Mouse (Mus musculus) left cerebral cortex, postnatal 4 days (tissue): ENCODE measurements around the gene Ntrk2. TPM values are rescaled to one million over a fixed set of nuclear protein-coding genes. Genes with fewer than 3 reads are reported as not detected.
"Not testable (repeated sequence)": the region's sequence is repeated elsewhere in the genome, so short reads cannot be mapped to it uniquely, and the experiment has no call there.

Experiments used
- DNase-seq: peaks from one replicate; pipeline ENCODE4 v3.0.0-alpha.2; 2022
- intact Hi-C: fragments of 180-260 bp; cut with DNase I; formaldehyde crosslinking; loops from one replicate; pipeline ENCODE4 v1.15.1; 2025
- total RNA-seq, 2 experiments: library from RNA; stranded (reverse); gene quantifications; 2 replicates each; pipeline ENCODE4 v1.2.3; 2021

Ntrk2 gene
- total RNA-seq, 2 experiments from 2014 or later = 288 to 312 TPM

- intact Hi-C loops = no loop called here
- DNase-seq = peak; percentile 89
These were observed 286.4 kb downstream of the Ntrk2 start for GRCm38 (mm10) chr13:59092858-59093154.

- intact Hi-C loops = no loop called here
- DNase-seq = no peak
These were observed 288.4 kb downstream of the Ntrk2 start for GRCm38 (mm10) chr13:59094722-59095121.

GRCm38 (mm10) chr13:59095811-59096391 lies 289.5 kb downstream of the Ntrk2 start:
- intact Hi-C loops = no loop called here
- no peak for DNase-seq

- intact Hi-C loops = no loop called here
- peak; percentile 25 for DNase-seq
These were observed 293.7 kb downstream of the Ntrk2 start for GRCm38 (mm10) chr13:59100086-59100485.

- intact Hi-C loops, DNase-seq: not testable (repeated sequence)
These were observed 301.4 kb downstream of the Ntrk2 start for GRCm38 (mm10) chr13:59107791-59108190.

GRCm38 (mm10) chr13:59110107-59110506 lies 303.7 kb downstream of the Ntrk2 start:
- DNase-seq = no peak
- intact Hi-C loops = no loop called here

- DNase-seq = no peak
- intact Hi-C loops = no loop called here
These were observed 308.3 kb downstream of the Ntrk2 start for GRCm38 (mm10) chr13:59114684-59115083.

GRCm38 (mm10) chr13:59115551-59115950 lies 309.2 kb downstream of the Ntrk2 start:
- intact Hi-C loops = no loop called here
- DNase-seq = no peak

- DNase-seq = no peak
- intact Hi-C loops = no loop called here
These were observed 310.9 kb downstream of the Ntrk2 start for GRCm38 (mm10) chr13:59117233-59117632.

- intact Hi-C loops = no loop called here
- no peak for DNase-seq
These were observed 313.4 kb downstream of the Ntrk2 start for GRCm38 (mm10) chr13:59119596-59120394.

GRCm38 (mm10) chr13:59143141-59143744 lies 336.9 kb downstream of the Ntrk2 start:
- intact Hi-C loops = no loop called here

GRCm38 (mm10) chr13:59144321-59144856 lies 338.0 kb downstream of the Ntrk2 start:
- intact Hi-C loops = no loop called here
- DNase-seq = peak; percentile 11

More at GRCm38 (mm10) chr13:59143141-59143744, 336.9 kb downstream of the Ntrk2 start:
- peak; percentile 69 for DNase-seq

- intact Hi-C loops = no loop called here
- peak; percentile 88 for DNase-seq
These were observed 339.5 kb downstream of the Ntrk2 start for GRCm38 (mm10) chr13:59145677-59146555.

- intact Hi-C loops = no loop called here
- no peak for DNase-seq
These were observed 340.2 kb downstream of the Ntrk2 start for GRCm38 (mm10) chr13:59146616-59147015.

- no peak for DNase-seq
- intact Hi-C loops = no loop called here
These were observed 341.6 kb downstream of the Ntrk2 start for GRCm38 (mm10) chr13:59147976-59148375.

GRCm38 (mm10) chr13:59148793-59149192 lies 342.4 kb downstream of the Ntrk2 start:
- DNase-seq = no peak
- intact Hi-C loops = no loop called here

GRCm38 (mm10) chr13:59164015-59164414 lies 357.6 kb downstream of the Ntrk2 start:
- DNase-seq = no peak

GRCm38 (mm10) chr13:59173840-59174239 lies 367.5 kb downstream of the Ntrk2 start:
- intact Hi-C loops = no loop called here
- no peak for DNase-seq

More at GRCm38 (mm10) chr13:59164015-59164414, 357.6 kb downstream of the Ntrk2 start:
- intact Hi-C loops = no loop called here

- intact Hi-C loops = no loop called here
- peak; percentile 44 for DNase-seq
These were observed 369.7 kb downstream of the Ntrk2 start for GRCm38 (mm10) chr13:59176021-59176420.

- no peak for DNase-seq
- intact Hi-C loops = no loop called here
These were observed 370.1 kb downstream of the Ntrk2 start for GRCm38 (mm10) chr13:59176485-59176884.

GRCm38 (mm10) chr13:59177003-59177402 lies 370.6 kb downstream of the Ntrk2 start:
- DNase-seq = no peak
- intact Hi-C loops = no loop called here
